Mouse (Mus musculus) olfactory bulb, adult 2 months (tissue): ENCODE measurements around the gene Actr6.

ENCODE experiments used
- CTCF ChIP-seq: fragments of 200-500 bp; IDR thresholded peaks from 2 replicates; pipeline ENCODE4 v1.5.1; 2012; ENCODE audit warnings: low read depth, mild to moderate bottlenecking, low read length, moderate library complexity; ENCODE audit not compliant: insufficient read depth
- POLR2A ChIP-seq: fragments of 200-500 bp; IDR thresholded peaks from 2 replicates; pipeline ENCODE4 v1.6.1; 2012; ENCODE audit warnings: mild to moderate bottlenecking, low read depth, low read length, moderate library complexity; ENCODE audit not compliant: insufficient read depth

DNA sequence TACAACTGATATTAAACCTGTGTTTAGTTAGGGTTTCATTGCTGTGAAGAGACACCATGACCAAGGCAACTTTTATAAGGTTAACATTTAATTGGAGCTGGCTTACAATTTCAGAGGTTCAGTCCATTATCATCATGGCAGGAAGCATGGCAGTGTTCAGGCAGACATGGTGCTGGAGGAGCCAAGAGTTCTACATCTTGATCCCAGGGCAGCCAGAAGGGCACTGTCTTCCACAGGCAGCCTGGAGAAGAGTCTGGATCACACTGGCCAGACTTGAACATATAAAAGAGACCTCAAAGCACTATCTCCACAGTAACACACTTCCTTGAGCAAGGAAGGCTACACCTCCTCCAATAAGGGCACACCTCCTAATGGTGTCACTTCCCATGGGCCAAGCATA, 11.8 kb downstream of the Actr6 start:
- TF ChIP-seq CTCF, result no peak
- TF ChIP-seq POLR2A, result no peak
